Mouse (Mus musculus): ENCODE measurements around the gene Thbs3.

DNA sequence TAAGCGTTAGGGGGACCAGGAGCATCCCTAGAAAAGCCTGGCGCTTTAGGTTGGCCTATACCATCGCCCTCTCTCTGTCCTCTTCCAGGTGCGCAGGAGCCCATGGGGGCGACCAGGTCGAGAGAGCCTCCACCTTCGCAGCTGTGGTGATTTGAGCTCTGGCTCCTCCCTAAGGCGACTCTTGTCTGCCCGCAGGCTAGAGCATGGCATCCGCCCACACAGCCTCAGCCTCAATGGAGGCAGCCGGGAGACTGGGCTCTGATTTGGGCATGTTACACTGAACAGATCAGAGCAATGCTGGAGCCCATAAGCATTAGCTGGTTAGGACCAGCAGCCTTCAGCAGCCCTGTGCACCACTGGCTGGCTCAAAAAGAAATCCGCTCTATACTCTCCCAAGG lies 26.5 kb upstream of the Thbs3 start:
- no peak for TF ChIP-seq CHD2 (IDR thresholded peaks at IDR 0.05; ENCODE audit: low read depth, low read length)
- no peak for TF ChIP-seq MAFK (IDR thresholded peaks at IDR 0.05; ENCODE audit: insufficient read depth, low read depth, low read length)
- TF ChIP-seq HCFC1 (IDR thresholded peaks at IDR 0.05; ENCODE audit: borderline replicate concordance, insufficient read depth, low read length): no peak
